Mouse (Mus musculus) embryonic fibroblast, embryonic 13.5 days (primary cell): ENCODE measurements around the gene Wdfy2.

Source experiments
- CTCF ChIP-seq: IDR thresholded peaks from 2 replicates; pipeline ENCODE4 v1.5.1; 2011; ENCODE audit warnings: mild to moderate bottlenecking, control low read depth, low read length, moderate library complexity, borderline replicate concordance; ENCODE audit not compliant: insufficient read depth
- POLR2A ChIP-seq: IDR thresholded peaks from 2 replicates; pipeline ENCODE4 v1.6.1; 2011; ENCODE audit warnings: low read depth, mild to moderate bottlenecking, control low read depth, low read length, moderate library complexity

DNA sequence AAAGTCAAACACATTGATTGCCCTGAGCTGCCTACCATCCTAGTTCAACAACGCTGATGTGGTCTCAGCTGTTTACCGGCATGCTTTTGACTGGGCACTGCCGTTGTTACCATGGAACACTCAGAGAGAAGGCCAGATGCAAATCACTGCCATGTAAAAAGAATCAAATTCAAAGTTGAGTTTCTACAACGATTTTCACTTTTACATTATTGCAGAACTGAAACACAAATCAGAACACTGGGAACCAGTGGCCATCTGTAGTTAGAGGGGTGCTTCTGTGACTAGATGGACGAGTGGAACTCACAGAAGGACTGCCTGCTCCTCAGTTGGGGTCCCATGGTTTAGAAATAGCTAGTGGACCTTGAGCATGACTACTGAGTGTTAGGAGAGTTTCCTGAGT is 19.0 kb downstream of the Wdfy2 start:
- TF ChIP-seq CTCF (no peak), POLR2A (no peak)
